Mouse (Mus musculus): ENCODE measurements around the gene Diaph3.

Diaph3 gene

DNA sequence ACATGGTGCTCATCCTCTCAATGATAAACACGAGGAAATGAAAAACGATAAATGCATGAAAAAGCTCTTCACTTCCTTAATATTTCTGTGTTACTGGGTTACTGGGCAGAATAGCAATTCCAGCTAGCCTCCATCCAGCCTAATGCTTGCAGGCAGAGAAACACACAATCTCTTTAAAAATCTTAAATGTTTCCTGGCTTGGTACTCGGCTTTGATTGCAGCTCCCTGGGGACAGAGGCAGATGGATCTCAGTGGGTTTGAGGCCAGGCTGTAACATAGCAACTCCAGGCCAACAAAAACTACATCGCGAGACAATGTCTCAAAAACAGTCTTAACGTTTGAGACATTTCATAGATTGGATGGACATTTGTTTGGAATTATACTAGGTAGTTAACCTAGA lies 57.1 kb downstream of the Diaph3 start:
- no peak for DNase-seq (ENCODE audit: extremely low spot score)

DNA sequence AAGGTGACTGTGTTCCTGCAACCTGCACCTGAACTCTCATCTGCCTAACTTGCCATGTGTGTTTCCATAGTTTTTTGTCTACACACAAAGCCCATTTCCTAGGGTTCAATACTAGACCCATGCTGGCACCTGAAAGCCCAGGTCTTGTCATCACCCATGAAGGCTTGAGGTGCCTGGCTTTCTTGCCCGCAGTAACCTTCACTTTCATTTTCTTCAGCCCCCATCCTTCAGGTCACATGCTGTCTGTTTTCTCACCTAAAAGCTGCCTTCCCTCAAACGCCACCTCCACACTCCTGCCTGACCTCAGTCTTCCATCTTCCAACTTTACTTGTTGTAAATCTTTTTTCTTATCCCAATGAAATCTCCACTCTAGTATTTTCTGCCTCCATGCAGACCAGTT lies 61.3 kb downstream of the Diaph3 start:
- no peak for DNase-seq (ENCODE audit: extremely low spot score)

DNA sequence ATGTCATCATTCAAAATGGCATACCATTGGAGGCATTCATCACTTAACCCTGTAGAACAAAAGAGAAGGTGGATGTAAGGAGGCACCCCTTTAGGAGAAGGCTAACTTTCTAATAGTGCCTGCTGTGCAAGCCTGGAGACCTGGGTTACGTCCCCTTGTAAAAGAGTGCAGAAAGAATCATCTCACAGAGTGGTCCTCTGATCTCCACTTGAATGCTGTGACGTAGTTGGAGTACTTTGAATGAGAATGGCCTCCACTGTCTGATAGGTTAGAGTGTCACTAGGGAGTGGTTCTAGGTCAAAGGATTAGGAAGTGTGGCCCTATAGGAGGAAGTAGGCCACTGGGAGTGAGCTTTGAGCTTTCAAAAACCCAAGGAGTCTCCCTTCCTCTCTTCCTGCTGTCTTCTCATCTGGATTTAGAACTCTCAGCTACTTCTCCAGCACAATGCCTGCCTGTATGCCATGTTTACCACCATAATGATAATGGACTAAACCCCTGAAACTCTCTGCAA lies 66.0 kb downstream of the Diaph3 start:
- DNase-seq (ENCODE audit: extremely low spot score) = no peak

DNA sequence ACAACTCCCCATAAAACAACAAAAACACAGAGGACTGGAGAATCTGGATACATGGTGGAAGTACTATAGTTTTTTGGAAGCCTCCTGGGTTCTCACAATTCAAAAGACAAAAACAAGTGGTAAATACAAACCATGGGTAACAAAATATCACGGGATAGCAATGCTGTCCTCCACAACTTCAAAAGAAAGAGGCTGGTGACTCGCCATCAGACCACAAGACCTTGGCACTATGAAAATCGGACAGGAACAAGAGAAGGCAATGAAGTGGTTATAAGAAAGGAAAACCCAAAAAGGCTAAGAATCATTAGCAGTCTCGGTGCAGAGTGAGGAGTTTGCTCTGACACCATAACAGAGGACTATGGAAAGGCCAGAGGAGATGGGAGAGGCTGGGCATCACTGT lies 76.8 kb downstream of the Diaph3 start:
- no peak for DNase-seq (ENCODE audit: extremely low spot score)

DNA sequence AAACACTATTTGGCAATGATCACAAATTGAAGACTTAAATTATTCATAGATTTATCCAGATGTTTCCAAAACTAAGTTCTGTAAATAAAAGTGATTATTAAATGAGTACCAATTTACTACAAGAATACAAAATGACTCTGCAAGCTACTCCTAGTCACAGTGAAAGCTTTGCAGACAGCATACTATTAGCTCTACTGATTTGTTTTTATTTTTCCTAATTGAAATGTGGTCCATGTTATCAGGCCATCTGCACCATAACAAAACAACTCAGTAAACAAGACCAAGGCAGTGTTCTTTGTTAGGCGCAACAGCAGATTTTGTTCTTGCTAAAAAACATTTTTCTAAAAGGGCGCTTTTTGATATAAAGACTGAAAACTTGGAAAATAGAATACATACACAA lies 84.9 kb downstream of the Diaph3 start:
- DNase-seq (ENCODE audit: extremely low spot score) = no peak

DNA sequence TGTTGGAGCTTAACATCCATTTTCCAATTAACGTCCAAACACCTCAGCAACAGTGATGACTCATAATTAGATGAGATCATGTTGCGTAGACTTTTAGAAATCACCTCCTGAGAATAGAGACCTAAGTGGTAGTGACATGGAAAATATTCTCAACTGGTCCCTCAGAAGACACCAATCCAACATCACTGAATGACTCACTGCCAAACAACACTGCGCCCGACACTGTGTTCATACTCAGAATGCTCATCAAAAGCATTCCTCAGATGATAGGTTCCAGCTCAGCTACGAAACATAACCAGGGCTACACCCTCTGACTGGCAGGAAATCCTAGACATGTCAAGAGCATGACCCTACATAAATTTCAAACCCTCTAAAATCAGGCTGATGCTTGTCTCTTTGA lies 89.8 kb downstream of the Diaph3 start:
- no peak for DNase-seq (ENCODE audit: extremely low spot score)

DNA sequence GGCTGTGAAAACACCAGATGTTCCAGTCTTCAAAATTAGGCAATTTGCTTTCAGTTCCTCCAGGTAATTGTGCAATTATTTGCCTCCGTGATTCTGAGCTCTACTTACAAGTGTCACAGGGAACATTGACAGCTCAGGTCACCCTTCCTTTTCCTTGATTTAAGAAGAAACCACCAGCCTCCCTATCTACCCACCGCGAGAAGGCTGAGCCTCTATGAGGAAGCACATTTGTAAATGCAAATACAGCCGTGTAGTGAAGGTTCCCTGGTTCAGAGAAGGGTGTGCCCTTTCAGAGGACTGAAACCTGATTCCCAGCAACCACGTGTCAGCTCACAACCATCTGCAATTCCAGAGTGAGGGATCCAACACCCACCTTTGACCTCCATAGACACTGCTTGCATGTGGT lies 96.6 kb downstream of the Diaph3 start:
- DNase-seq (ENCODE audit: extremely low spot score) = no peak

DNA sequence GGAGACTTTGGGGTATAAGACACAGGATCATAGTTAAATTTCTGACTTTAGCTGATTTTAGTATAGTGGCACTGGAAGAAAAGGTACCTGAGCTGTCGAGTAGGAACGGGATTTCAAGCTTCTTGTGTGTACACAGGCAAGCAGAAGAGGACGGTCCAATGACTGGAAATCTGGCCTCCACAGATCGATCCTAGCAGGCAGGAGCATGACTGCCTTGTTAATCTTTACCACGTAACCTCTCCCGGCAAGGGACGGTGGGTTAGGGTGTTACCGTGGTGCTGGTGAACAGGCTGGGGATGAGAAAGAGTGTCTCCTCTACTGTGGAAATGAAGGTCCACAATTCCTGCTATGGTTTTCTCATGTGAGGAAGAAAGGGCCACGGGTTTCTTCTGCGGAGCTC lies 120.8 kb downstream of the Diaph3 start:
- DNase-seq (ENCODE audit: extremely low spot score) = no peak

DNA sequence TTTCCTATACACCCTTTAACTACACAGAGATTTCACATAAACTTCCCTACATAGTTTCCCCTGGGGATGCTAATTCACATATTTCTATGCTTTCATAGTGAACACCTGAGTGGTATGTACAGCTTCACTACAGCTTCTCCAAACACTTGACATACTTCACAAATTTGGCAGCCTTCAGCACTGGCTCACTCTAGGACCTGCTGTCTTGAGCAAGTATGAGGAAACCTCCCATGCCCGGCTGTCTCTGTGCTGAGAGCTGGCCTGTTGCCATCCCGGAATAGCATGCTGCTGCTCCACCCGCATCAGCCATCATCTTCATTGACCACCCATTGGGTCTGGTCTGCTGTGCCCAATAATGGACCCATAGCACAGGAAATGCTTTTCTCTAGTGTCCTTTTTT lies 121.3 kb downstream of the Diaph3 start:
- DNase-seq (ENCODE audit: extremely low spot score) = no peak

DNA sequence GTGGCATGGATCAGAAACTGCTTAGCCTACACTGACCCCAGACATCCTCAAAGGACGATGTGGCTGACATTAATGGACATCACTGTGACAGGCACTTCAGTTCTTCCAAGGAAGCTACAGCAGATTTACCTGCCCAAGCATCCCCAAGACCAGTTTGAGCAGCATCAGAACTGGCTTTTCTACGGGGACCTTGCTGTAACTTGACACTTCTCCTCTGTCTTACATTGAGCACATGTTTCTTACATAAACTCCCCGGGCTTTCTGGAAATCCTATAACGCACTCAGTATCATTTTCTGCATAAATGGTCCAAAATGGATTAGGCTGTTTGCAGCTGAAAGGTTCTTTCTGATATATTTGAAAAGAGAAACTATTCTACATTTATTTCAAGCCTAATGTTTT lies 143.7 kb downstream of the Diaph3 start:
- no peak for DNase-seq (ENCODE audit: extremely low spot score)

DNA sequence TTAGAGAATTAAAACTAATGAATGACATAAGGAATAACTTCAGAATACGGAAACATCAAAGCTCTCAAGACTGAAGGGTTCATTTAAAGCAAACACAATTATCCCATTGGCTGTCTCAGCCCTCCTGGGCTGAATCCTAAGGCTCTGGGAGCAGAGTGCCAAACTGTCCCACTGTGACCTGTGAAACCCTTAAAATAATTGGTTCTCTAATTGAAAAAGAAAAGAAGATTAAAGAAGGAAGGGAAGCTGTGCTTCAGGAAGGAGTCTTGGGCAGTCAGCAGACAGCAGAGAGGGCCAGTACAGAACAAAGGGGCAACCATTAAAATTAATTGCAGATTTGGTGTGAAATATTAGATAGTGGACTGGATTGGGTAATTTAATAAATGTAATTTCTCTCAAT lies 189.9 kb downstream of the Diaph3 start:
- no peak for DNase-seq (ENCODE audit: extremely low spot score)

DNA sequence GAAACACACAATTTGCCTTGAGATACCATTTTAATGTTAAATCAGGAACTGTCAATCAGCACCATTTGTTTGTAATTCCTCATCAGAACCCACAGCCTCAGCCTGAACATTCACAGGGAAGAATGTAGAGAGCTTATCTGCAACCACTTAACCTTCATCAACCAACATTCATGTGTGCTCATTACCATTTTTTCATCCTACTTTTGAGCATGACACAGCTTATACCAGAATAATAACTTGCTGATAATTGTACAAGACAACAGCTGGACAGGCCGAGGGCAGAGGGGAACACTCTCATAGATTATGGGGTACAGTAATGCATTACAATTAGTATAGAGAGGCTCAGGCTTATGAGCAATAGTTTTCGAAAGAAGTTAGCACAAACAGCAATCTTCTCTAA lies 203.1 kb downstream of the Diaph3 start:
- no peak for DNase-seq (ENCODE audit: extremely low spot score)

DNA sequence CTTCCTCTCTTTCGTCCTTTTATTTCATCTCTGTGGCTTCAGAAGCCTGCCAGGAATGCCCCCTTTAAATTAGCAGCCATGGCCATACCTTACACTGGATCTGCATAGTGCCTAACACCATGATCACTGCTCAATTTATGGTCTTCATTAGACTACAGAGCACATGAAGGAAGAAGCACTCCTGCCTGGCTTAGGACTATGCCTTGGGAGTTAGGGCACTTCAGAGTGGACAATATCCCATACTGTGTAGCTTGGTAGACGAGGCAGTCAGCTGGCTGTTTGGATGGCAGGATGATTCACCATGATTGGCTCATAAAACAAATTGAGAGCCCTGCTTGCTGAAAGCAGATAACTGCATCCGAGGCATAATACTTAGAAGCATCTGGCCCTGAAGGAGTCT lies 204.6 kb downstream of the Diaph3 start:
- no peak for DNase-seq (ENCODE audit: extremely low spot score)

DNA sequence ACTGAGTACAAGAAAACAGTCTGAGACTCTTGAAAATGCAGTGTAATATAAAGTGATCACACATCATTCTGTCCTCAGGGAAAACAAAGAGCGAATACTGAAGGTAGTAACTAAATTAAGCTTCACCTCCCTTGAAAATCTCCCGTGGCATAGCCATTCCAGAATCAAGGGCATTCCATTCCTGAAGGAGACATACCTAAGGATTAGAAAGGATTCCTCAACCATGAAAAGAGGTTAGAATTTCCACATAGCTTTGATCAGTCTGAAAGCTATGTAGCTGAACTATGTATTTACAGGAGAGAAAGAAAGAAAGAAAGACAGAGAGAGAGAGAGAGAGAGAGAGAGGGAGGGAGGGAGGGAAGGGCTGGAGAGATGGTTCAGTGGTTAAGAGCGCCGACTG lies 210.3 kb downstream of the Diaph3 start:
- no peak for DNase-seq (ENCODE audit: extremely low spot score)

DNA sequence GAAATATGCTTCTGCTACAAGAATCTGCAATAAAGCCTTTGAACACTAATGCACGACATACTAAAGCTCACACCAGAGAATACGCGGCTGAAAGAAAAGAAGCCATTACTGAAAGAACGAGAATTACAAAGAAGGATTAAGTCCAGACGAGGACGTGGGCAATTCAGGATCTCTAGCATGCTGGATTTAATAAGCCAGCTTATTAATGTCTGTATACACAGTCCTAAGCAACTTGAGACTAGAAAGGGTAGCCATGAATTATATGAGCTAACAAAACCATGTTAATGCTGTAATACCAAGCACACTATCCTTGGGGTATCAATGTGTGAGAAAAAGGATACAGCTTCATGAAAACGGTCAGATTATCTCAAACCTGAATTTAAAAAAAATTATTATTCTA lies 214.2 kb downstream of the Diaph3 start:
- no peak for DNase-seq (ENCODE audit: extremely low spot score)

DNA sequence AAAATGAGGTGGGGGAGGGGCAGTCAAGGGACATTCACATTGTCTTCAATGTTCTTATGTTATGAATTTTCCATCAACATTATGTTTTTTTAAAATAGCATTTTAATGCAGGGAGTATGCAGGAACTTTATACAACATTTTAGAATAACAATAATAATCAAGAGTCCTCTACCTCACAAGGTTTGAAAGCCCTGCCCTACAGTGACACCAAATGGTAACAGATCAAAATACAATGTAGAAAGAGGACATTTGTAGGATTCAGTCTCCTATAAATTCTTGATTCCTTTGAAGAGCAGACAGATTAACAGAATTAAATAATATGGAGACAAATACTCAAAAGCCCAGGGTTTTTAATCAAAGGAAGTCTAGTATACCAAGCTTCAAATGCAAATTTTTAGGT lies 242.1 kb downstream of the Diaph3 start:
- no peak for DNase-seq (ENCODE audit: extremely low spot score)

DNA sequence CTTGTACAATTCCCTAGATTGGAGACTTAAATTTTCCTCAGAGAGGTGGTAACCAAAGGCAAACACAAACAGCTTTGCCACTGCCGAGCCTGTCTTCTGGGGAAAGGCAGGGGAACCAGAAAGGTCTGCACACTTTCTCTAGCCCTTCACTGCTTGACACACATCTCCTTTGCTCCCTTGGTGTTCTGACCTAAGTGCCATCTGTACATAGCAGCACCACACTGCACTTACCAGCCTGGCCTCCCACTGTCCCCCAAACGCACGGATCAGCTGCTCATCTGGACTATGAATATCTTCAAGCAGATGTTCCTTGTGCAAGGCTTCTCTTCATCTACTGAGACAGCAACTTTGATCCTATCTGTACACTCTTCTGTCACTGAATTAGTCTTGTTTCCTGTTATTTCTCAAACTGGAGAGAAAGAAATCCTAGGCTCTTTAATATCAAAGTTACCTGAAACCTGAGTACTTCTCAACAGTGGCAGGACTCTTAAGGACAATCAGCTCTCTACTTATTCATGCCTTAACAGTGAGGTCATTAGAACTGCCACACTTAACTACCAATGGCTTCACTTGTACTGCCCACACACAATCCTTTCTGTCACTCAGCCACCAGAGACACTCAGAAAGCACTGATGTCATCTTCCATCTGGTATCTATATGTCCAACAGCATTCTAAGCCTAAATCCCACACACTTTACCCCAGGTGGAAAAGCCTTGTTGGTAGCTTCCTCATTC lies 251.8 kb downstream of the Diaph3 start:
- DNase-seq (ENCODE audit: extremely low spot score) = no peak

DNA sequence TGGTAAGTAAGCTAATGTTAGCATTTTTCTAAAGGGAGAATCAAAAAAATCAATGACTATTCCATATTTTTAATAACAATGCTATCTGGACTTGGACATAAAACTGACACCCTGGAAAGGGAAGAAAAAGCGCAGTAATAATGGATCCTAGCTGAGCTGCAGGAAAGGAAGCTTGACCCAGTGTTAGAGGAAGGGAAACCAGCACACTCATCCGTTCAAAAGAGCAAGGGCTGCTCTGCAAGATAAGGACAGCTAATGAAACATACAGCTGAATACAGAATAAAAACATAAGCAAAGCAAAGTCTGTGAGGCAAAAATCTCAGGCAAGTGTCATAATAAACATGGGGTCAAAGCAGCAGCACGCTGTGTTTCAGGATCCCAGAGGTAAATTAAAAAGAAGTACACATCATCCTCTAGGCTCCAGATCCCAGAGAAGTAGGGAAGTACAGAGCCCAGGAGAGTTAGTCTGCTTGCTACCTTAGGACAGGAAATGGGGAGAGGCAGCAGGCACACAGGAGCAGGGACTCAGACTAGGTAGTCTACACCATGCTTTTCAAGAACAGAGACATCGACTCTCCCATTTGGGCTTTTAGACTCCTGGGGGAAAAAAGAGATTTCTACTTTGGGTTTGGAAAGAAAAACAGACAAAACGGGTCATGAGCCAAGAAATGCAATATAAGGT lies 255.5 kb downstream of the Diaph3 start:
- no peak for DNase-seq (ENCODE audit: extremely low spot score)

DNA sequence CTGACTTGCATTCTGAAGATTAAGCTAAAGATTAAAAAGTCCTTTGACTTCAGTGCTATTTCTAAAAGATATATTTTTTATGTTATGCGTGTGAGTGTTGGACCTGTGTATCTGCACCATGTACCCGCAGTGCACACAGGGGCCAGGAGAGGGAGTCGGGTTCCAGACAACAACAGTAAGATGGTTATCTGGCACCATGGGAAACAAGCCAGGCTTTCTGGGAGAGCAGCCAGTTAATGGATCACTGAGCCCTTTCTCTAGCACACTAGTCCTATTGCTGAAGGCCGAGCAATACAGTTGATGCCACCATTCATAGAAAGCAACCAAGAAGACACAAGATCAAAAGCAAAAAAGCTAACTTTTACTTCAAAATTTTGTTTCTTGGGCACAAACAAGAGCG lies 271.5 kb downstream of the Diaph3 start:
- no peak for DNase-seq (ENCODE audit: extremely low spot score)

DNA sequence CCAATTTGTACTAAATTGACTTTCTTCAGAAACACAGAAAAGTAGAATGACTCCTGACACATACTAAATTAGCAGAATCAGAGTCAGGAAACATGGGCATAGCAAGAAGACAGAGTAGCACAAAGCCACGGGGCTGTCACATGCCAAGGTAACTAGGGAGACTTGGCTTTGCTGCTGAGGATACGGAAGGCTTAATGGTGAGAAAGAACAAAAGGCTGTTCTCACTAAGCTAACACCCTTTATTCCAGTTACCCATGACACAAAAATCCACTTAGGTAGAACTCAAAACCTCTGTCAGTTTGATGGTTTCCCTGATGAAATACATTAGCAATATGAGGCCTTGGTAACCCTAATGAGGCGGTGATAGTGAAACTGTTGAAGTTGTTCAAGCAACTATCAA lies 273.9 kb downstream of the Diaph3 start:
- DNase-seq (ENCODE audit: extremely low spot score) = peak; percentile 3

DNA sequence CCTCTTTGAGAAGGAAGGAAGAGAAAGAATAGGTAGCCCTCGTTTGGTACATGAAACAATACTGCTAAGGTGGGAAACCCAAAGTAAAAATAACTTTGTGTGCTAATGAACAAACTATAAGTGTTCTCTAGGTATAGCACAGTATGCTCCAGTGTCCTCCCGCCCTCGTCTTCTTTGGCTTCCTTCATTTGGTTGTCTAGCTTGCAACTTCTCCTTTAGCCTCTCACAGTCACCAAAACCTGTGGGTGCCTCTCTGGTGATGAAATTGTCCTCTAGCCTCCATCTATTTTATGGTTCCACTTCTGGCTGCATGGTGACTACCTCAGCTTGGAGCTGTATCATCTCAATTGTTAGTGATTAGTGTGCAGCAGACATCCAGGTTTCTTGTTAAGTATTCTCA lies 277.0 kb downstream of the Diaph3 start:
- no peak for DNase-seq (ENCODE audit: extremely low spot score)

DNA sequence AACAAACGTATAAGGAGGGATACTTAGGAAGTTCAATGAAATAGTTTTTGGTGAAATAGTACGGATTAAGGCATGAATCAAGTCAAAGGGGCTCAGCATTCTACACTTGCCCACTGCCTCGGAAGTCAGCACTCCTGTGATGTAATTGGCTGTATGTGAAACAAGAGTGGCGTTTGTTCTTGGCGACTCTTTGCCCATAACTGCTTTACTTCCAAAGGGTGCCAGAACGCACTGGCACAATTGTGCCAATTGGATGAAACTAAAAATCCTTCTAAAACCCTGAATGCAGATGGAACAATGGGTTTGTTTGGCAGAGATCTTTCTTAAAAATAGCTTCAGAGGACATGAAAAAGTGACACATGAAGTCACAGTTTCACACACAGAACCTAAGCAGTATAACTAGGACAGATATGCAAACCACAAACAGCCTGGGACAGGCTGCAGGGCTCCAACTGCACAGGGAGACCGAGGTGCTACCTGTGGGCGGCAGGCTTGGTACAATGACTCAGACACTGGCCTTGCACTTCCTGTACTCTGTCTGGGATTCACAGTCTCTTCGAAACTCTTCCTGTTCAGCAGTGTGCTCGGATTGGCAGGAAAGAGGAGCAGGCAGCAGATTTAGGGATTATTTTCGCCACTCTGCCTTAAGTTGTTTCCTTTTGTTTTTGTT lies 279.6 kb downstream of the Diaph3 start:
- DNase-seq (ENCODE audit: extremely low spot score) = no peak

Measured in embryo, embryonic 9.5 days (tissue).